Mouse (Mus musculus) cerebellum, adult 2 months (tissue): ENCODE results near the gene Try5.

Experiments
- CTCF ChIP-seq: fragments of 200-500 bp; IDR thresholded peaks from 2 replicates; pipeline ENCODE4 v1.5.1; 2011; ENCODE audit warnings: low read depth, mild to moderate bottlenecking, control low read depth, low read length, moderate library complexity, borderline replicate concordance; ENCODE audit not compliant: insufficient read depth
- POLR2A ChIP-seq: fragments of 200-500 bp; IDR thresholded peaks from 2 replicates; pipeline ENCODE4 v1.6.1; 2011; ENCODE audit warnings: low read length, control low read depth, borderline replicate concordance; ENCODE audit not compliant: insufficient read depth

DNA sequence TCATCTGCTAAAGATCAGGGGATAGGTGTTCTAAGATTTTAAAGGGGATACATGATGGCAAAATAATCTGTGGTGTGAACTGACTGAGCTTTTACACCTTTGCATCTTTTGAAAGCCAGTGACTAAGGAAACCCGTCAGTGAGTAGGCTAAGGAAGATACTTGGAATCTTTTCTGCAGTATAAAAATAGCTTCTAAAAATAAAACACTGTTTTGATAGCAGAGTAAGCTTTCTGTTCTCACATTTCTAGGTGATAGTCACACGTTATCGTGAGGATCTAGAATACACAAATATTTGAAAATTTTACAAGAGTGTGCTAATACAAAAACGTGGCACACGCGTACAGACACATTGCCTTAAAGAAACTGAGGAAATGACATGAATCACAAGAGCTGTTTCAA, 50.5 kb downstream of the Try5 start:
- TF ChIP-seq CTCF (no peak), POLR2A (no peak)
